Mouse (Mus musculus): Measurements from ENCODE around the gene Lrrc37a. TPM values are rescaled to one million over a fixed set of nuclear protein-coding genes. Genes with fewer than 3 reads are reported as not detected.

Lrrc37a gene
- polyA plus RNA-seq, 1 experiment from 2014 or later, result not detected

GRCm38 (mm10) chr11:103404618-103405017, 99.8 kb downstream of the Lrrc37a start:
- Histone ChIP-seq H3K9me3 (ENCODE audit: control insufficient read depth, low read length) (no peaks in the 10 kb centered on the region), H3K36me3 (ENCODE audit: control insufficient read depth, insufficient read depth, low read length) (0 out of 2 replicates have a peak, but pooled peaks cover 3% of the 10 kb centered on the region), H3K4me2 (ENCODE audit: low read depth, low read length) (no peak overlapping the region), H3K27me3 (ENCODE audit: control insufficient read depth, insufficient read depth, low read length) (no peaks in the 10 kb centered on the region), H3K4me3 (ENCODE audit: low read depth, low read length) (no peak overlapping the region), H3K4me1 (ENCODE audit: control insufficient read depth, insufficient read depth, low read length) (no peaks in the 10 kb centered on the region), H3K27ac (ENCODE audit: low read depth, low read length) (no peak overlapping the region), H3K9ac (replicated peaks; ENCODE audit: low read depth, low read length) (no peak overlapping the region)
- no peak for ATAC-seq (ENCODE audit: low read depth)

GRCm38 (mm10) chr11:103403776-103404175, 100.6 kb downstream of the Lrrc37a start:
- Histone ChIP-seq H3K9ac (replicated peaks; ENCODE audit: low read depth, low read length) (no peak overlapping the region), H3K27me3 (ENCODE audit: control insufficient read depth, insufficient read depth, low read length) (no peaks in the 10 kb centered on the region), H3K4me3 (ENCODE audit: low read depth, low read length) (no peak overlapping the region), H3K4me1 (ENCODE audit: control insufficient read depth, insufficient read depth, low read length) (no peaks in the 10 kb centered on the region), H3K4me2 (ENCODE audit: low read depth, low read length) (no peak overlapping the region), H3K36me3 (ENCODE audit: control insufficient read depth, insufficient read depth, low read length) (0 out of 2 replicates have a peak, but pooled peaks cover 3% of the 10 kb centered on the region), H3K27ac (ENCODE audit: low read depth, low read length) (no peak overlapping the region), H3K9me3 (ENCODE audit: control insufficient read depth, low read length) (no peaks in the 10 kb centered on the region)
- ATAC-seq (ENCODE audit: low read depth), result no peak
- WGBS, result 68% methylated on average over 4 of the region's 4 CpGs

- no peaks in the 10 kb centered on the region for H3K27me3 ChIP-seq (ENCODE audit: control insufficient read depth, insufficient read depth, low read length)
- H3K4me3 ChIP-seq (ENCODE audit: low read depth, low read length), result no peak overlapping the region
- WGBS, result 90% methylated on average over 5 of the region's 5 CpGs
- H3K27ac ChIP-seq (ENCODE audit: low read depth, low read length), result no peak overlapping the region
- no peak overlapping the region for H3K4me2 ChIP-seq (ENCODE audit: low read depth, low read length)
- no peaks in the 10 kb centered on the region for H3K9me3 ChIP-seq (ENCODE audit: control insufficient read depth, low read length)
- H3K4me1 ChIP-seq (ENCODE audit: control insufficient read depth, insufficient read depth, low read length), result no peaks in the 10 kb centered on the region
- no peak for ATAC-seq (ENCODE audit: low read depth)
- H3K36me3 ChIP-seq (ENCODE audit: control insufficient read depth, insufficient read depth, low read length), result 0 out of 2 replicates have a peak, but pooled peaks cover 3% of the 10 kb centered on the region
- no peak overlapping the region for H3K9ac ChIP-seq (replicated peaks; ENCODE audit: low read depth, low read length)
Measured at GRCm38 (mm10) chr11:103402738-103403137, 101.7 kb downstream of the Lrrc37a start.

- no peak overlapping the region for H3K9ac ChIP-seq (replicated peaks; ENCODE audit: low read depth, low read length)
- WGBS, result 70% methylated on average over 2 of the region's 2 CpGs
- no peaks in the 10 kb centered on the region for H3K4me1 ChIP-seq (ENCODE audit: control insufficient read depth, insufficient read depth, low read length)
- 0 out of 2 replicates have a peak, but pooled peaks cover 3% of the 10 kb centered on the region for H3K36me3 ChIP-seq (ENCODE audit: control insufficient read depth, insufficient read depth, low read length)
- no peak overlapping the region for H3K4me3 ChIP-seq (ENCODE audit: low read depth, low read length)
- H3K27me3 ChIP-seq (ENCODE audit: control insufficient read depth, insufficient read depth, low read length), result no peaks in the 10 kb centered on the region
- ATAC-seq (ENCODE audit: low read depth), result no peak
- H3K4me2 ChIP-seq (ENCODE audit: low read depth, low read length), result no peak overlapping the region
- no peaks in the 10 kb centered on the region for H3K9me3 ChIP-seq (ENCODE audit: control insufficient read depth, low read length)
- no peak overlapping the region for H3K27ac ChIP-seq (ENCODE audit: low read depth, low read length)
Measured at GRCm38 (mm10) chr11:103402198-103402597, 102.2 kb downstream of the Lrrc37a start.

Other genes starting within 250 kb of the Lrrc37a start
- gene Map3k14, start 237.1 kb downstream of the Lrrc37a start, polyA plus RNA-seq (2014; fragmentation: Nextera tagmentation; extraction: Ambion mirVana), result 3.0 and 4.1 TPM in 2 replicates
- gene Arhgap27, start 140.9 kb downstream of the Lrrc37a start, polyA plus RNA-seq (2014; fragmentation: Nextera tagmentation; extraction: Ambion mirVana), result 3.9 and 4.1 TPM in 2 replicates
- gene Plekhm1, start 91.9 kb downstream of the Lrrc37a start, polyA plus RNA-seq (2014; fragmentation: Nextera tagmentation; extraction: Ambion mirVana), result 9.5 and 11.1 TPM in 2 replicates
- gene Gm884, start 116.5 kb upstream of the Lrrc37a start, polyA plus RNA-seq (2014; fragmentation: Nextera tagmentation; extraction: Ambion mirVana), result not detected in 2 replicates
- gene Lyzl6, start 134.3 kb upstream of the Lrrc37a start, polyA plus RNA-seq (2014; fragmentation: Nextera tagmentation; extraction: Ambion mirVana), result not detected in 2 replicates
- gene Rprml, start 145.0 kb upstream of the Lrrc37a start, polyA plus RNA-seq (2014; fragmentation: Nextera tagmentation; extraction: Ambion mirVana), result 0.27 TPM in 1 of 2 replicates, not detected in the other
- 76.3 and 88.8 TPM in 2 replicates for gene Gosr2, start 193.3 kb upstream of the Lrrc37a start, polyA plus RNA-seq (2014; fragmentation: Nextera tagmentation; extraction: Ambion mirVana)
- gene Wnt9b, start 245.2 kb upstream of the Lrrc37a start, polyA plus RNA-seq (2014; fragmentation: Nextera tagmentation; extraction: Ambion mirVana), result 0.14 and 0.25 TPM in 2 replicates

Data from neural tube, embryonic 14.5 days (tissue).